Mouse (Mus musculus): Measurements from ENCODE around the gene Tescl. TPM values are rescaled to one million over a fixed set of nuclear protein-coding genes. Genes with fewer than 3 reads are reported as not detected.
A peak's percentile ranks its signal among the peaks of the same experiment; 100 is the strongest.

Tescl gene
- total RNA-seq, 4 experiments from 2014 or later, result 0.50 TPM; not detected in 3

DNA sequence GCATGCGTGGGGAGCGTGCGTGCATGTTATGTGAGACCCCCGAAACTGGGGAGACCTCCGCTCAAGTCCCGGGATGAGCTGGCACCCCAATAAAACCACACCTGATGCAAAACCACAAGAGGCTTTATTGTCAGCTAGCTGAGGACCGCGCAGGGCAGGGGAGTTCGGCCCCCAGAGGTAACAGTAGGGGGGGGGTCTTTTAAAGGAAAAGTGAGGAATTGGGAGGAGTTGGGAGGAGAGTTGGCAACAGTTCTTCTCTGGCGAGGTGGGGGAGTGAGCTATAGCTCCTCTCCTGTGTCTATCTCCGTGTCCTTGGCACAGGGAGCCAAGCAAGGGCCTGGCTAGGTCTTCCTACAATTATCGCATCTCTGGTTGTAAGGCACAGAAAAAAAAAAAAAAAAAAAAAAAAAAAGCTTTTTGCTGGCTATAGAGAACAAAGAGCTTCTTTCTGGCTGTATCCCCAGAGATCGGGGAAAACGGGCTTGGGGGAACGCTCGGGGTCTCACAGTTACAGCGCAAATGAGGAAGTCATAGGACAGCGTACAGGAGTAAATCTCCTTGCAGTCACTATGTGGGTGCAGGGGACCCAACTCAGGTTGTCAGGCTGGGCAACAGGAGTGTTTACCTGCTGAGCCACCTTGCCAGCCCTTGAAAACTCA lies 33.8 kb downstream of the Tescl start:
- DNase-seq (ENCODE audit: low spot score), result no peak

DNA sequence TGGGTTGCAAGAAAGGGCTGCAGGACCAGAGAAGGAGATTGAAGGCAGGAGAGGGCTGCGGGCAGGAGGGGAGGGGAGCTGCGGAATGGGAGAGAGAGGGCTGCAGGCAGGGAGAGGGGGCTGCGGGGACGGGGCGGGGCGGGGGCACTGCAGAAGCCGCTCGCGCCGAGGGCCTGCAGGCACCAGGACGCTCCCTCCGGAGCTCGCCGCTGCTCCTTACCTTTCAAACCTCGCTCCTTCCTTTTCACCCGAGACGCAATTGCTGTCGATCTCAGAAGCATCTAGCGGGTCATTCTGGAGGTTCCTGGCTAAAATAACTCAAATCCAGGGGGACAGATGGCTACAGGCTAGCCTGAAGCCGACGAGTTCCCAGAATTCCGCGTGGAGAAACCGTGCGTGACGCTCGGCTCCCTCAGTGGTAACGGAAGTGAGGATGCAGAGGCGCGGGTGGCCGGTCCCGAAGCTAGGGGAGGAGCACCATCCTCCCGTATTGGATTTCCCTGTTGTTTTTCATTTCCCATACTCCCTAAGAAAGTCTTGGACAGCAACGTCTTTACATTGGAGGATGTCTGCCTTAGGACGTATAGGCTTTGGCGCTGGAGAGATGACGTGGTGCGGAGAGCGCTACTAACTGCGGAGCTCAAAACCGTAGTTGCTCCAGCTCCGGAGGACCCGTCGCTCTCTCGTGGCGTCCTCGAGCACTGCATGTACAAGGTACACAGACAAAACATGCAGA lies 34.6 kb downstream of the Tescl start:
- DNase-seq (ENCODE audit: low spot score), result peak; percentile 66

GRCm38 (mm10) chr7:24298635-24298972 lies 35.1 kb downstream of the Tescl start:
- DNase-seq (ENCODE audit: low spot score), result no peak

DNA sequence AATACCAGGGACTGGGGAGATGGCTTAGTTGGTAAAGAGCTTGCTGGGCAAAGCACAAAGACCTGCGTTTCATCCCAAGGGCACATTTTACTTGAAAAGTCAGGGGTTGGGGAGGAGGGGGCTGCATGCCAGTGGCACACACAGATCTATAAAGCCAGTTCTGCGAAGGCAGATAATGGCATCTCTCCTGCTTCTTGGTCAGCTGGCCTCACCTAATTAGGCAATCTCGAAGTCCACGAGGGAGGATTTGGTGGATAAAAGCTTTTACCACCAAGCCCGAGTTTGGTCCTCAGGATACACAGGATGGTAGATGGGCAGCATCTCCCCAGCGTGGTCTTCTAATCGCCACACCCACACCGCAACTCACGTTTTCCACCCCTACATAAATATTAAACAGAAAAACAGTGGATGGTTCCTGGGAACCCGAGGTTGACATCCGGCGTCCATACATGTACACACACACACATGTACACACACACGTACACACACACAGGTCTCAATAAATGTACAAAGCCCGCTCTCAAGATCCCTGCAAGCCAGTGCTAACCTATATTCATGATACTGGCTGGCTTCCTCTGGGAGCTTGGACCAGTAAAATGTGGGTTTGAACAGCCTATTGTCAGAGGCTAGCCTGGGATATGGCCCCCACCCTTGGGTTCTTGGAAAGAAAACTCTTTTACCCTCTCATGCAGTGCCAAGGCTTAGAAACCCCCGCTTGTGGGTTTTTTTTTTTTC lies 36.2 kb downstream of the Tescl start:
- DNase-seq (ENCODE audit: low spot score), result no peak

DNA sequence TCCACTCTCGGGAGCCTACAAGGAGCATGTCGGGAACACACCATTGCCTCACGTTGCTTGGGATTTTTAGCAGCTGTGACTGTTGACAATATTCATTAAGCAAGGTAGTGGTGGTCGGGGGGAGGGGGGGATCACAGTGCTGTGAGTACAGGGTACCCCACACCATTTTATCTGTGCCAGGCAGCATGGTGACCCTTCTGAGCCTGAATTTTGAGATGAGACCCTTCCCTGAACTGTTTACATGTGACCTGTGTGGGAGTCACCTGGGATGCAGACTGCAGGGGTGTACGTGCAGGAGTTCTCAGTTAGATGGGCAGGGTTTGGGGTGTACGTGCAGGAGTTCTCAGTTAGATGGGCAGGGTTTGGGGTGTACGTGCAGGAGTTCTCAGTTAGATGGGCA lies 37.4 kb downstream of the Tescl start:
- DNase-seq (ENCODE audit: low spot score), result no peak

DNA sequence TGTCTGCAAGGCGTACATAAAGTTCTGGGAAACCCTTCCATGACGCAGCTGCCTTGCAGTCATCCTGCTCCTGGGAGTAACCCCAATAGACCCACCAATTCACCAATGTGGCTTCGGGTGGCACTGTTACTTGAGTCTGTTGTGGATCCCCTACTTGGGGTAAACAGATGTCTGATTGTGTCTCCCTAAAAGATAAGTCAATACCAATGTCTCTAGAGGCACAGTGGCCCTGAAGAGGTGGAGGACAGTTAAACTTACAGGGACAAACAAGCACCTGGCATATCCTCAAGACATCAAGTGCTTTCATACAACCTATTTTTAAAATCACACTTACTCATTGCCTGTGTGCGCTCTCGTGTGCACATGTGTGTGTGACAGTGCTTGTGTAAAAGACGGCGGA lies 38.4 kb downstream of the Tescl start:
- no peak for DNase-seq (ENCODE audit: low spot score)

DNA sequence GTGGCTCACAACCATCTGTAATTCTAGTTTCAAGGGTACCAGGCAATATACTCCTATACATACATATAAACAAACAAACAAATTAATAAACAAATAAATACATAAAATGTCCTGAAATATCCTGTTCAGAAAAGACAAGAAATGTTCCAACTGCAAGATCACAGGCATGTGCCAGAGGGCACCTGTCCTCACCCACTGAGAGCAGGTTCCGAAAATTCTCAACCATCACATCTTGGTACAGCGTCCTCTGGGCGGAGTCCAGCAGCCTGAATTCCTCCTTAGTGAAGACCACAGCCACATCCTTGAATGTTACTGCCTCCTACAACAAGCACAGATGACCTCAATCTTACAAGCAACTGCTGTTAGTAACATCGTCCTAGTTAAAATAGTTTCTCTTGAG lies 39.0 kb downstream of the Tescl start:
- no peak for DNase-seq (ENCODE audit: low spot score)

DNA sequence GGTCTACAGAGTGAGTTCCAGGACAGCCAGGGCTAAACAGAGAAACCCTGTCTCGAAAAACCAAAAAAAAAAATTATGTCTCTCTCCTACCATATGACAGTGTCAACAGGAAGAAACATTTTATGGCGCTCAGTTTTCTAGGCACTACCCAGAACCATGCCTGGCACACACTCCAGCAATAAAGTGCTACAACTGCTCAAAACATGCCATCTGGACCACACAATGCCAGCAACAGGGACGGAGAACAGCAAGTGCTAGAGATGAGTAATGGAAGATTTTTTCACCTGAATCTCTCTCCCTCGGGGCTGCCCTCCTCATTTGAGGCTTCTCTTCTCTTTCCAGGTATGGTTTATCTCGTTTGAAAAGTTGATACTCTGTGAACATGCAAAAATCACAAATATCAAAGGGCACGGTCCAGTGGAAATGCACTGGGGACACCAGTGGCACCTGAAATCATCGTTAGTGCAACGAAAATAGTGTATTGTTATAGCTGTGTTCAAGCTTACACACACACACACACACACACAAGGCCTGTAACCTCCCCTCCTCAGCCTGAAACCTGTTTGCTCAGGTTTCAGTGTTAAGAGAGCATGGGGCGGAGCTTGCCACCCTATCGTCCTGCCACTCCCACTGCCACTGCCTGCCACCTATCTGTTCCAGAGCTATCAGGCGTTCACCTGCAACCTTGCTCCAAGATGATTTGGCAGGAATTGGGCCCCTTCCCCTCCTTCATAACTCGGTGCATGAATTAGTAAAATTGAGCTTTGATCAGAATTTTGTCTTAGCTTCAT lies 40.5 kb downstream of the Tescl start:
- no peak for DNase-seq (ENCODE audit: low spot score)

DNA sequence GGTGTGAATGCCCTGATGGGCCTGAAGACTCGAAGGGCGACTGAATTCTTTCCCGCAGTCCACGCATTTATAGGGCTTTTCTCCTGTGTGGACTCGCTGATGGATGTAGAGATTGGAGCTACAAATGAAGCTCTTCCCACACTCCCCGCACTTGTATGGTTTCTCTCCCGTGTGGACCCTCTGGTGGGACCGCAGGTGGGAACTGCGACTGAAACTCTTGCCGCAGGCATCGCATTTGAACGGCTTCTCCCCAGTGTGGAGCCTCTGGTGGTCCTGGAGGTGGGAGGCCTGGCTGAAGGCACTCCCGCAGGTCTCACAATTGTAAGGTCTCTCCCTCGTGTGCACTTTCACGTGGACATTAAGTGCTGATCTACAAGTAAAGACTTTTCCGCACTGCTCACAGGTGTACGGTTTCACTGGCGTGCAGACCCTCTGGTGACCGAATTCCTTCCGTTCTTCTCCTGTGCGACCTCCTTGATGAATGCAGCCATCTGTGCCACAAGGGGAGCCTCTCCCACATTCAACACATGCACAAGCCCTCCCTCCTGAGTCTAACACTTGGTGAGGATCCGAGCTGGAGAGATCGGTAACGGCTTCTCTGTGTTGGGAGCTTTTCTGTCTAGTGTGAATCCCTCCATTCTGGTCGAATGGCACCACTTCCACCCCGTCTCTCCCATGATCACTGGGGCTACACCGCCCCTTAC lies 42.2 kb downstream of the Tescl start:
- DNase-seq (ENCODE audit: low spot score), result no peak

DNA sequence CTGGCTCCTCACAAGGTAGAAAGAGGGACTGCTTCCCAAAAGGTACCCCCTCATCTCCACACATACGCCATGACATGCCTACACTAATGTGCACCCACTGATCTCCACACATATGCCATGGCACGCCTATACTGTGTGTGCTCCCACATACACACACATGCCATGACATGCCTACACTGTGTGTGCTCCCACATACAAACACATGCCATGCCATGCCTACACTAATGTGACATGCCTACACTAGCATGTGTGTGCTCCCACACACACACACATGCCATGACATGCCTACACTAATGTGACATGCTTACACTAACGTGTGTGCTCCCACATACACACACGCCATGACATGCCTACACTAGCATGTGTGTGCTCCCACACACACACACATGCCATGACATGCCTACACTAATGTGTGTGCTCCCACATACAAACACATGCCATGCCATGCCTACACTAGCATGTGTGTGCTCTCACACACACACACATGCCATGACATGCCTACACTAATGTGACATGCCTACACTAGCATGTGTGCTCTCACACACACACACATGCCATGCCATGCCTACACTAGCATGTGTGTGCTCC lies 43.5 kb downstream of the Tescl start:
- no peak for DNase-seq (ENCODE audit: low spot score)

GRCm38 (mm10) chr7:24288512-24288911 lies 45.2 kb downstream of the Tescl start:
- no peak for DNase-seq (ENCODE audit: low spot score)

GRCm38 (mm10) chr7:24287670-24288069 lies 46.1 kb downstream of the Tescl start:
- no peak for DNase-seq (ENCODE audit: low spot score)

GRCm38 (mm10) chr7:24286916-24287315 lies 46.8 kb downstream of the Tescl start:
- DNase-seq (ENCODE audit: low spot score), result no peak

DNA sequence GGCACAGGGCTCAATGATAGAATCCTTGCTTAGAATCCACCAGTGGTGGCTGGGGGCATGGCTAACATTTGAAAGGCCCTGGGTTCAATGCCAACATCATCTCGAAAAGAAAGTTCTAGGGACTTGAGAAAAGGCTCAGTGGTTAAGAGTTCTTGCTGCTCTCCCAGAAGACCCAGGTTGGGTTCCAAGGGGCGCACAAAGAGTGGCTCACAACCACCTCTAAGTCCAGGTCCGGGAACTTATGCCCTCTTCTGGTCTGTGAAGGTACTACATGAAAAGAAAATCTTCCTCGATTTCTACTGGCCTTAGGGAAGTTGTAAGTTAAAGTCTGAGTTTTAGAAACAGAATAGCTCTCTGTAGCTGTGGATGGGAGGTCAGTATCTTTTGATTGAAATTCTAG lies 47.6 kb downstream of the Tescl start:
- DNase-seq (ENCODE audit: low spot score), result no peak

Small RNAs within 50 kb of the gene (microRNA-seq; reads per million reads assigned to microRNA genes)
- not detected for gene Gm27592

Other genes starting within 250 kb of the Tescl start
- gene Zfp112, start 221.6 kb downstream of the Tescl start, total RNA-seq (2022), result 1 to 10 TPM; 2.8 to 3.9 (median 3.2) TPM
- gene Zfp235, start 199.8 kb downstream of the Tescl start, total RNA-seq (2022), result 1 to 10 TPM; 4.0 to 5.5 (median 4.5) TPM
- under 1 TPM in 2 of 4 experiments, not detected in 2; 0.11 to 0.13 TPM for gene Zfp114, start 158.9 kb downstream of the Tescl start, total RNA-seq (2022)
- 1 to 10 TPM; 1.8 to 4.3 (median 3.4) TPM for gene Zfp111, start 122.5 kb downstream of the Tescl start, total RNA-seq (2022)
- 1 to 10 TPM; 1.7 to 2.0 (median 1.9) TPM for gene Zfp109, start 96.4 kb downstream of the Tescl start, total RNA-seq (2022)
- gene Zfp108, start 79.1 kb downstream of the Tescl start, total RNA-seq (2022), result 1 to 10 TPM; 1.4 to 1.8 (median 1.5) TPM
- gene Zfp93, start 63.5 kb downstream of the Tescl start, total RNA-seq (2022), result 1 to 10 TPM; 3.5 to 7.4 (median 4.0) TPM
- gene Zfp61, start 32.7 kb downstream of the Tescl start, total RNA-seq (2022), result 1 to 10 TPM; 3.0 to 5.1 (median 3.7) TPM
- 1 to 10 TPM; 1.1 to 2.8 (median 2.1) TPM for gene Zfp94, start 17.3 kb downstream of the Tescl start, total RNA-seq (2022)
- not detected for gene Lypd5, start 15.3 kb upstream of the Tescl start, total RNA-seq (2022)
- gene Kcnn4, start 36.3 kb upstream of the Tescl start, total RNA-seq (2022), result 1 to 10 TPM in 1 of 4 experiments, under 1 TPM in 3; 0.44 to 1.3 (median 0.69) TPM
- gene Smg9, start 65.7 kb upstream of the Tescl start, total RNA-seq (2022), result 1 to 10 TPM; 5.9 to 8.3 (median 8.0) TPM
- gene Irgc1, start 118.4 kb upstream of the Tescl start, total RNA-seq (2022), result under 1 TPM in 1 of 4 experiments, not detected in 3; 0.32 TPM
- 1 to 10 TPM; 1.7 to 9.2 (median 2.6) TPM for gene Plaur, start 128.5 kb upstream of the Tescl start, total RNA-seq (2022)
- 10 to 100 TPM; 16.6 to 22.0 (median 18.7) TPM for gene Cadm4, start 148.1 kb upstream of the Tescl start, total RNA-seq (2022)
- gene Zfp428, start 173.1 kb upstream of the Tescl start, total RNA-seq (2022), result 10 to 100 TPM; 15.1 to 17.1 (median 15.6) TPM
- gene AC161166.1, start 178.5 kb upstream of the Tescl start, total RNA-seq (2022), result not detected
- gene Irgq, start 196.8 kb upstream of the Tescl start, total RNA-seq (2022), result 10 to 100 TPM; 16.2 to 20.0 (median 18.2) TPM
- not detected for gene Pinlyp, start 212.2 kb upstream of the Tescl start, total RNA-seq (2022)
- 10 to 100 TPM; 19.7 to 30.8 (median 27.1) TPM for gene Xrcc1, start 212.4 kb upstream of the Tescl start, total RNA-seq (2022)

All from heart, adult 8-10 months (tissue).